Mouse (Mus musculus): Measurements from ENCODE around the gene Ocrl. TPM values are rescaled to one million over a fixed set of nuclear protein-coding genes. Genes with fewer than 3 reads are reported as not detected.

The Ocrl gene
- 10 to 100 TPM; 12.7 to 13.2 TPM for total RNA-seq (2021)
- long read RNA-seq, experiment 1, partial matches to known transcripts: 0 of 6 reads
- long read RNA-seq, experiment 1, other reads (novel, unspliced or antisense): 6 of 6 reads
- long read RNA-seq, experiment 2, partial matches to known transcripts: 1 of 9 reads
- long read RNA-seq, experiment 2, other reads (novel, unspliced or antisense): 8 of 9 reads

GRCm38 (mm10) chrX:47912306-47912792 lies at the start of gene Ocrl:
Ocrl (plus strand) TSS chrX:47912387.
- intact Hi-C loops (cut with DNase I): no loop called here

GRCm38 (mm10) chrX:47880052-47880451 lies 32.1 kb upstream of the Ocrl start:
- intact Hi-C loops (cut with DNase I): no loop called here
- DNase-seq: peak in 1 of 2 experiments; percentile 13

More at GRCm38 (mm10) chrX:47912306-47912792, at the start of gene Ocrl:
- DNase-seq: peak; percentile 46 to 65

GRCm38 (mm10) chrX:47882813-47883212 lies 29.4 kb upstream of the Ocrl start:
- no peak for DNase-seq
- intact Hi-C loops (cut with DNase I): no loop called here

- intact Hi-C loops (cut with DNase I): no loop called here
- DNase-seq: no peak
Observed at GRCm38 (mm10) chrX:47887401-47887800, 24.8 kb upstream of the Ocrl start.

- intact Hi-C loops (cut with DNase I): no loop called here
- DNase-seq: no peak
Observed at GRCm38 (mm10) chrX:47891243-47891906, 20.8 kb upstream of the Ocrl start.

- DNase-seq: no peak
- intact Hi-C loops (cut with DNase I): no loop called here
Observed at GRCm38 (mm10) chrX:47891907-47892430, 20.2 kb upstream of the Ocrl start.

GRCm38 (mm10) chrX:47892431-47893024 lies 19.7 kb upstream of the Ocrl start, which contains the start of gene Smarca1:
Smarca1 (minus strand) TSS chrX:47892974.
- intact Hi-C loops (cut with DNase I): no loop called here
- DNase-seq: no peak

GRCm38 (mm10) chrX:47912904-47913542 lies 836 bp downstream of the Ocrl start:
- intact Hi-C loops (cut with DNase I): no loop called here
- DNase-seq: peak in 1 of 2 experiments; percentile 12

GRCm38 (mm10) chrX:47913543-47913938 lies 1.4 kb downstream of the Ocrl start:
- intact Hi-C loops (cut with DNase I): no loop called here
- DNase-seq: no peak

GRCm38 (mm10) chrX:47916831-47917230 lies 4.6 kb downstream of the Ocrl start:
- no peak for DNase-seq
- intact Hi-C loops (cut with DNase I): no loop called here

- intact Hi-C loops (cut with DNase I): no loop called here
- DNase-seq: no peak
Observed at GRCm38 (mm10) chrX:47920541-47920940, 8.4 kb downstream of the Ocrl start.

GRCm38 (mm10) chrX:47927981-47928380 lies 15.8 kb downstream of the Ocrl start:
- DNase-seq: no peak
- intact Hi-C loops (cut with DNase I): no loop called here

- no peak for DNase-seq
- intact Hi-C loops (cut with DNase I): no loop called here
Observed at GRCm38 (mm10) chrX:47930449-47930848, 18.3 kb downstream of the Ocrl start.

- DNase-seq: no peak
- intact Hi-C loops (cut with DNase I): no loop called here
Observed at GRCm38 (mm10) chrX:47934352-47934751, 22.2 kb downstream of the Ocrl start.

- intact Hi-C loops (cut with DNase I): no loop called here
- no peak for DNase-seq
Observed at GRCm38 (mm10) chrX:47936885-47937284, 24.7 kb downstream of the Ocrl start.

GRCm38 (mm10) chrX:47937740-47938139 lies 25.6 kb downstream of the Ocrl start:
- intact Hi-C loops (cut with DNase I): no loop called here
- no peak for DNase-seq

- intact Hi-C loops (cut with DNase I): no loop called here
- no peak for DNase-seq
Observed at GRCm38 (mm10) chrX:47949729-47950128, 37.5 kb downstream of the Ocrl start.

GRCm38 (mm10) chrX:47962579-47962978 lies 50.4 kb downstream of the Ocrl start:
- DNase-seq: no peak
- intact Hi-C loops (cut with DNase I): no loop called here

- intact Hi-C loops (cut with DNase I): no loop called here
- DNase-seq: no peak
Observed at GRCm38 (mm10) chrX:47970371-47970770, 58.2 kb downstream of the Ocrl start.

- no peak for DNase-seq
- intact Hi-C loops (cut with DNase I): no loop called here
Observed at GRCm38 (mm10) chrX:47970864-47971263, 58.7 kb downstream of the Ocrl start.
